Comparison of ENCODE assay signal across 8 mouse cellular contexts in the genomic region with DNA sequence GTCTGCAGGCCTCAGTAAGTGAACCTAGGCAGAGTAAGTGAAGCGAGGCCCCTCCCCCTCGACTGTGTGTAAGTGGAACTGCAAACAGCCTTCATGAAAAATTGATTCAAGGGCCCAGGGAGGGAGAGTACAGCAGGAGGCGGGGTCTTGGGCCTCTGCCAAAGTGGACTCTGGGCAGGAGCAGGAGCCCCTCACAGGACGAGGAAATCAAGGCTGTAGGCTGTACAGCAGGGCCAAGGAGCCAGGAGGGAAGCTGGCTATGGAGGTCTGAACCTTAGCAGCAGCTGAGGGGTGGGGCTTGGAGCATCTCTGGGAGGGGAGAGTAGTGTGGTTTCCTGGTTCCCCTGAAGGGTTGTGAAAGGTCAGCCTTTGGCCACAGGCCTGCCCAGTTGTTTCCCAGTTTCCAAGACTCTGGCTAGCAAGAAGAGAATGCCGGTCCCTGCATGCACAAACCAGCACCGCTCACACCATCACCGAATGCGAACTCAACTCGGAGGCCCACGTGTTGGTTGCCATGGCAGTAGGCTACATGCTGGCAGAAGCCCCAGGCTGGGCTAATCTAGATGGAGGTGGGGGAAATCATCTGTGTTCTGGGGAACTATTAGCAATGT. TPM values are rescaled to one million over a fixed set of nuclear protein-coding genes. Genes with fewer than 3 reads are reported as not detected.
DNase-seq lines count a peak whose midpoint lies in the region; ATAC-seq and TF ChIP-seq lines count a peak whose summit lies in the region.

No protein-coding gene starts in this region.

- TF ChIP-seq POLR2A in cortical plate, adult 2 months (IDR thresholded peaks at IDR 0.05; ENCODE audit: extremely low read depth, insufficient read depth, low read length) = peak; percentile 54; the same call in 1 of the 2 replicates

- H3K4me3 ChIP-seq in cortical plate, adult 2 months (ENCODE audit: insufficient read depth, low read length) = no peak overlapping the region
- H3K4me3 ChIP-seq in hindbrain, postnatal 0 days (ENCODE audit: low read length) = no peak overlapping the region

- H3K27me3 ChIP-seq in hindbrain, postnatal 0 days (ENCODE audit: insufficient read depth, low read length) = no peaks in the 10 kb centered on the region

- 7% methylated on average over 10 of the region's 10 CpGs for WGBS in hindbrain, postnatal 0 days

- H3K27ac ChIP-seq in cortical plate, adult 2 months (ENCODE audit: insufficient read depth, low read length) = 0 out of 2 replicates have a peak overlapping the region, but pooled peaks have one; percentile 49
- peak overlapping the region; percentile 76 for H3K27ac ChIP-seq in hindbrain, postnatal 0 days

- ATAC-seq in hindbrain, postnatal 0 days = peak; percentile 86

- no peaks in the 10 kb centered on the region for H3K36me3 ChIP-seq in hindbrain, postnatal 0 days (ENCODE audit: insufficient read depth, low read length)

- no peaks in the 10 kb centered on the region for H3K9me3 ChIP-seq in hindbrain, postnatal 0 days (ENCODE audit: low read length)

- H3K9ac ChIP-seq in hindbrain, postnatal 0 days (replicated peaks; ENCODE audit: low read length) = no peak overlapping the region

- DNase-seq in 3T3-L1 (ENCODE audit: low read depth, low spot score) = peak; percentile 52
- peak; percentile 72 for DNase-seq in gastrocnemius, postnatal 14 days
- peak; percentile 83 for DNase-seq in hindbrain, postnatal 0 days (ENCODE audit: low spot score)
- peak; percentile 82 to 88 for DNase-seq in left cerebral cortex, postnatal 10 days (ENCODE audit: extremely low spot score in 1 of 2, low spot score in 2 of 2)
- peak; percentile 87 to 91 for DNase-seq in lung, postnatal 4 days
- DNase-seq in right cerebral cortex, adult 18-20 months = peak; percentile 79
- DNase-seq in cerebellum, adult 8-10 months = no peak

- intact Hi-C loops in gastrocnemius, postnatal 14 days (cut with DNase I; ENCODE audit: low total_unique reads) = no loop called here
- intact Hi-C loops in left cerebral cortex, postnatal 10 days (cut with DNase I) = no loop called here

- no peak for TF ChIP-seq CTCF in cortical plate, adult 2 months (IDR thresholded peaks at IDR 0.05; ENCODE audit: extremely low read depth, insufficient read depth, low read length)
- no peak for TF ChIP-seq CTCF in hindbrain, postnatal 0 days (IDR thresholded peaks at IDR 0.05; ENCODE audit: low read depth)

- peaks cover 3% of the 10 kb centered on the region for H3K4me1 ChIP-seq in cortical plate, adult 2 months (ENCODE audit: control insufficient read depth, insufficient read depth, low read length)
- H3K4me1 ChIP-seq in hindbrain, postnatal 0 days (ENCODE audit: insufficient read depth, low read length) = peaks cover 33% of the 10 kb centered on the region

- peak overlapping the region; percentile 28; the same call in 1 of the 2 replicates for H3K4me2 ChIP-seq in hindbrain, postnatal 0 days (ENCODE audit: low read depth, low read length)

RNA-seq across cellular contexts. Expression of gene Fscn2, which starts 3.4 kb away (rescaled TPM):
- polyA plus RNA-seq in cortical plate, adult 2 months (2012; rRNA removed) = 0.28 and 0.67 TPM in 2 replicates
- under 1 TPM; 0.16 to 0.39 TPM for total RNA-seq in gastrocnemius, postnatal 14 days (2021)
- 3.0 and 9.0 TPM in 2 replicates for total RNA-seq in hindbrain, postnatal 0 days (2014; rRNA removed)
- polyA plus RNA-seq in hindbrain, postnatal 0 days (2015; fragmentation: Nextera tagmentation; extraction: Ambion mirVana) = 1.5 and 1.9 TPM in 2 replicates
- total RNA-seq in left cerebral cortex, postnatal 10 days (2021) = not detected

RNA-seq across cellular contexts. Expression of gene Actg1, which starts 9.6 kb away (rescaled TPM):
- polyA plus RNA-seq in cortical plate, adult 2 months (2012; rRNA removed) = 1,064 and 1,106 TPM in 2 replicates
- 100 to 1,000 TPM; 308 to 391 TPM for total RNA-seq in gastrocnemius, postnatal 14 days (2021)
- 2,410 and 2,568 TPM in 2 replicates for total RNA-seq in hindbrain, postnatal 0 days (2014; rRNA removed)
- polyA plus RNA-seq in hindbrain, postnatal 0 days (2015; fragmentation: Nextera tagmentation; extraction: Ambion mirVana) = 3,348 and 3,639 TPM in 2 replicates
- total RNA-seq in left cerebral cortex, postnatal 10 days (2021) = 1,000 to 10,000 TPM; 2,375 to 2,523 TPM

RNA-seq across cellular contexts. Expression of gene Faap100, which starts 20.7 kb away (rescaled TPM):
- polyA plus RNA-seq in cortical plate, adult 2 months (2012; rRNA removed) = 22.8 and 23.9 TPM in 2 replicates
- total RNA-seq in gastrocnemius, postnatal 14 days (2021) = 10 to 100 TPM; 11.2 to 16.0 TPM
- 175 and 178 TPM in 2 replicates for total RNA-seq in hindbrain, postnatal 0 days (2014; rRNA removed)
- 74.6 and 76.4 TPM in 2 replicates for polyA plus RNA-seq in hindbrain, postnatal 0 days (2015; fragmentation: Nextera tagmentation; extraction: Ambion mirVana)
- 10 to 100 TPM; 59.2 to 64.4 TPM for total RNA-seq in left cerebral cortex, postnatal 10 days (2021)
